In the genomic region with DNA sequence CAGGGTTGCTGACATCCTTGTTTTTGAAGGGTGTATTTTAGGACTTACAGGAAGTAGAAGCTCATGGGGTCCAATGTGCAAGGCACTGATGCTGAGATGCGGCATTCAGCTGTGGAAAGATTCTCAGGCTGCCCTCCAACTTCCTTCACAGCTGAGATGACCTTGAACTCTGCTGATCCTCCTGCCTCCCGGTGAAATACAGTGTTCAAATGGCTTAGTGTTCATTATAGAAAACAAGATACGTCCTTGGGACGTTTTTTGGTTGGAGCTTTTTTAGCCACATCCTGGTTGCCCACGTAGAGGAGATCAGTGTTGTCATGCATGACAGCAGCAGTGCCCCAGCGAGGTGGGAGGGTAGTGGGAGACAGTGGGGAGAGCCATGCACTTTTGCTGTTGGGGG, we compare ENCODE assay signal across 10 mouse cellular contexts. TPM values are rescaled to one million over a fixed set of nuclear protein-coding genes. Genes with fewer than 3 reads are reported as not detected.
DNase-seq lines count a peak whose midpoint lies in the region; ATAC-seq and TF ChIP-seq lines count a peak whose summit lies in the region.
"Had no signal": no experiment of that assay in that cellular context is flagged by ENCODE, and none has a peak within 500 bp of the region (broad histone marks: within the 10 kb centered on the region; RNA-seq: fewer than 3 reads in every experiment).

No protein-coding gene starts in this region.

- DNase-seq in embryonic facial prominence, embryonic 10.5 days (ENCODE audit: low spot score), result no peak
- no peak for DNase-seq in layer of hippocampus, adult 2 months (ENCODE audit: low spot score in 2 of 2)
- no peak for DNase-seq in layer of hippocampus, postnatal 14 days (ENCODE audit: low spot score in 2 of 2)
- DNase-seq in CD8-positive naive resting alpha-beta T cell, adult 2 months (ENCODE audit: low read depth in 2 of 2, low spot score in 2 of 2), result peak; percentile 57 to 66
- DNase-seq in midbrain, embryonic 11.5 days (ENCODE audit: low spot score, missing footprints), result no peak
- no peak for DNase-seq in frontal cortex, postnatal 36 days (ENCODE audit: low spot score in 2 of 2)
- no peak for DNase-seq in urinary bladder, postnatal 36 days (ENCODE audit: low spot score in 2 of 2)

- no peak overlapping the region for H3K9ac ChIP-seq in embryonic facial prominence, embryonic 13.5 days
- no peak overlapping the region for H3K9ac ChIP-seq in midbrain, embryonic 11.5 days (ENCODE audit: low read length)

- H3K27ac ChIP-seq in embryonic facial prominence, embryonic 13.5 days, result no peak overlapping the region
- H3K27ac ChIP-seq in embryonic facial prominence, embryonic 10.5 days (replicated peaks), result no peak overlapping the region
- peak overlapping the region; percentile 76 for H3K27ac ChIP-seq in layer of hippocampus, adult 2 months
- 0 out of 2 replicates have a peak overlapping the region, but pooled peaks have one; percentile 1 for H3K27ac ChIP-seq in midbrain, embryonic 11.5 days (ENCODE audit: low read depth, low read length)

- H3K9me3 ChIP-seq in embryonic facial prominence, embryonic 13.5 days, result no peaks in the 10 kb centered on the region
- no peaks in the 10 kb centered on the region for H3K9me3 ChIP-seq in embryonic facial prominence, embryonic 10.5 days
- no peaks in the 10 kb centered on the region for H3K9me3 ChIP-seq in midbrain, embryonic 11.5 days (ENCODE audit: control insufficient read depth, low read length)

- 56% methylated on average over 6 of the region's 6 CpGs for WGBS in embryonic facial prominence, embryonic 13.5 days
- WGBS in embryonic facial prominence, embryonic 10.5 days, result 72% methylated on average over 6 of the region's 6 CpGs
- 66% methylated on average over 6 of the region's 6 CpGs for WGBS in midbrain, embryonic 11.5 days

- no peak for ATAC-seq in embryonic facial prominence, embryonic 13.5 days (ENCODE audit: insufficient number of reproducible peaks, insufficient read depth, low FRiP score, low TSS enrichment, low read depth)
- no peak for ATAC-seq in midbrain, embryonic 11.5 days (ENCODE audit: low FRiP score)
- ATAC-seq: forebrain, embryonic 16.5 days had no signal

- H3K4me3 ChIP-seq in embryonic facial prominence, embryonic 13.5 days, result no peak overlapping the region
- no peak overlapping the region for H3K4me3 ChIP-seq in embryonic facial prominence, embryonic 10.5 days
- H3K4me3 ChIP-seq in layer of hippocampus, adult 2 months, result peak overlapping the region; percentile 11; the same call in 1 of the 2 replicates
- H3K4me3 ChIP-seq in midbrain, embryonic 11.5 days (ENCODE audit: low read depth, low read length), result no peak overlapping the region

- peaks cover 62% of the 10 kb centered on the region for H3K36me3 ChIP-seq in embryonic facial prominence, embryonic 13.5 days
- peaks cover 91% of the 10 kb centered on the region for H3K36me3 ChIP-seq in embryonic facial prominence, embryonic 10.5 days (replicated peaks)
- H3K36me3 ChIP-seq in midbrain, embryonic 11.5 days (ENCODE audit: control insufficient read depth, insufficient read depth, low read length), result peaks cover 10% of the 10 kb centered on the region

- peak overlapping the region; percentile 9; the same call in 1 of the 2 replicates for H3K4me2 ChIP-seq in embryonic facial prominence, embryonic 13.5 days
- no peak overlapping the region for H3K4me2 ChIP-seq in midbrain, embryonic 11.5 days

- H3K27me3 ChIP-seq in embryonic facial prominence, embryonic 13.5 days, result no peaks in the 10 kb centered on the region
- H3K27me3 ChIP-seq in embryonic facial prominence, embryonic 10.5 days (replicated peaks; ENCODE audit: low read depth, poor library complexity, severe bottlenecking), result no peaks in the 10 kb centered on the region
- no peaks in the 10 kb centered on the region for H3K27me3 ChIP-seq in midbrain, embryonic 11.5 days (ENCODE audit: control insufficient read depth, insufficient read depth, low read length)

- TF ChIP-seq CTCF in layer of hippocampus, adult 2 months (conservative IDR thresholded peaks at IDR 0.05), result no peak

- peaks cover 76% of the 10 kb centered on the region for H3K4me1 ChIP-seq in embryonic facial prominence, embryonic 13.5 days
- H3K4me1 ChIP-seq in embryonic facial prominence, embryonic 10.5 days, result peaks cover 76% of the 10 kb centered on the region
- peaks cover 59% of the 10 kb centered on the region for H3K4me1 ChIP-seq in midbrain, embryonic 11.5 days (ENCODE audit: control insufficient read depth, insufficient read depth, low read length)

RNA-seq across cellular contexts. Expression of gene Ppp1cc, which starts 5.1 kb away (rescaled TPM):
- 237 and 249 TPM in 2 replicates for polyA plus RNA-seq in embryonic facial prominence, embryonic 13.5 days (2015; fragmentation: Nextera tagmentation; extraction: Ambion mirVana)
- polyA plus RNA-seq in embryonic facial prominence, embryonic 10.5 days (2016; fragmentation: Nextera tagmentation; extraction: Ambion mirVana), result 296 and 318 TPM in 2 replicates
- 100 to 1,000 TPM; 223 to 228 TPM for total RNA-seq in layer of hippocampus, adult 2 months (2021)
- 100 to 1,000 TPM; 198 to 200 TPM for total RNA-seq in layer of hippocampus, postnatal 14 days (2021)
- polyA plus RNA-seq in midbrain, embryonic 11.5 days (2014; fragmentation: Nextera tagmentation; extraction: Ambion mirVana), result 311 and 338 TPM in 2 replicates

RNA-seq across cellular contexts. Expression of gene Ccdc63, which starts 22.6 kb away (rescaled TPM):
- not detected in 2 replicates for polyA plus RNA-seq in embryonic facial prominence, embryonic 13.5 days (2015; fragmentation: Nextera tagmentation; extraction: Ambion mirVana)
- polyA plus RNA-seq in embryonic facial prominence, embryonic 10.5 days (2016; fragmentation: Nextera tagmentation; extraction: Ambion mirVana), result not detected in 2 replicates
- total RNA-seq in layer of hippocampus, adult 2 months (2021), result 1 to 10 TPM in 1 of 2 experiments, under 1 TPM in 1; 0.39 to 1.2 TPM
- total RNA-seq in layer of hippocampus, postnatal 14 days (2021), result 1 to 10 TPM in 1 of 2 experiments, under 1 TPM in 1; 0.74 to 2.2 TPM
- 0.03 TPM in 1 of 2 replicates, not detected in the other for polyA plus RNA-seq in midbrain, embryonic 11.5 days (2014; fragmentation: Nextera tagmentation; extraction: Ambion mirVana)
- polyA plus RNA-seq: C2C12; forebrain, embryonic 16.5 days had no signal

RNA-seq across cellular contexts. Expression of gene Hvcn1, which starts 43.4 kb away (rescaled TPM):
- polyA plus RNA-seq in embryonic facial prominence, embryonic 13.5 days (2015; fragmentation: Nextera tagmentation; extraction: Ambion mirVana), result 8.6 and 10.0 TPM in 2 replicates
- 14.6 and 15.8 TPM in 2 replicates for polyA plus RNA-seq in embryonic facial prominence, embryonic 10.5 days (2016; fragmentation: Nextera tagmentation; extraction: Ambion mirVana)
- total RNA-seq in layer of hippocampus, adult 2 months (2021), result 1 to 10 TPM; 2.6 to 3.0 TPM
- 1 to 10 TPM; 3.4 to 5.0 TPM for total RNA-seq in layer of hippocampus, postnatal 14 days (2021)
- polyA plus RNA-seq in midbrain, embryonic 11.5 days (2014; fragmentation: Nextera tagmentation; extraction: Ambion mirVana), result 11.4 and 12.5 TPM in 2 replicates

Comparison
In these comparisons a context has a peak if more than half of its experiments do, and no peak if none do; other contexts are left out.
1. H3K27ac ChIP-seq: peak in layer of hippocampus, adult 2 months (single experiment) and midbrain, embryonic 11.5 days (single experiment); none in embryonic facial prominence, embryonic 13.5 days (single experiment) and embryonic facial prominence, embryonic 10.5 days (single experiment).
2. DNase-seq: peak in CD8-positive naive resting alpha-beta T cell, adult 2 months (2 of 2); none in embryonic facial prominence, embryonic 10.5 days (single experiment), layer of hippocampus, adult 2 months (0 of 2), layer of hippocampus, postnatal 14 days (0 of 2), midbrain, embryonic 11.5 days (single experiment), frontal cortex, postnatal 36 days (0 of 2) and urinary bladder, postnatal 36 days (0 of 2).